Mouse (Mus musculus) c-Kit-positive CD71-positive TER-119-negative erythroid progenitor cells, embryonic 14.5 days (primary cell): Measurements from ENCODE around the gene Hnrnpu.
A peak's percentile ranks its signal among the peaks of the same experiment; 100 is the strongest.
"Not testable (repeated sequence)": the region's sequence is repeated elsewhere in the genome, so short reads cannot be mapped to it uniquely, and the experiment has no call there.

Experiments used
- DNase-seq: peaks from one replicate; pipeline ENCODE4 v3.0.0-alpha.2; 2013; ENCODE audit warnings: low read depth

Gene Hnrnpu

GRCm38 (mm10) chr1:178313039-178313597 is 24.5 kb downstream of the Hnrnpu start:
- DNase-seq, result peak; percentile 52

- no peak for DNase-seq
Observed at GRCm38 (mm10) chr1:178310128-178310527, 27.5 kb downstream of the Hnrnpu start.

GRCm38 (mm10) chr1:178309487-178309886 is 28.1 kb downstream of the Hnrnpu start:
- DNase-seq, result no peak

GRCm38 (mm10) chr1:178303425-178303824 is 34.2 kb downstream of the Hnrnpu start:
- no peak for DNase-seq

- not testable (repeated sequence) for DNase-seq
Observed at GRCm38 (mm10) chr1:178301261-178301660, 36.3 kb downstream of the Hnrnpu start.

GRCm38 (mm10) chr1:178294051-178294450 is 43.5 kb downstream of the Hnrnpu start:
- DNase-seq, result no peak

GRCm38 (mm10) chr1:178291716-178292115 is 45.9 kb downstream of the Hnrnpu start:
- no peak for DNase-seq

GRCm38 (mm10) chr1:178287601-178288176 is 49.9 kb downstream of the Hnrnpu start:
- DNase-seq, result no peak

GRCm38 (mm10) chr1:178283946-178284720 is 53.5 kb downstream of the Hnrnpu start:
- no peak for DNase-seq

GRCm38 (mm10) chr1:178283314-178283713 is 54.3 kb downstream of the Hnrnpu start:
- DNase-seq, result not testable (repeated sequence)

GRCm38 (mm10) chr1:178276054-178276911 is 61.3 kb downstream of the Hnrnpu start:
- DNase-seq, result peak; percentile 16

- DNase-seq, result no peak
Observed at GRCm38 (mm10) chr1:178275738-178276053, 61.9 kb downstream of the Hnrnpu start.

- DNase-seq, result no peak
Observed at GRCm38 (mm10) chr1:178275174-178275730, 62.3 kb downstream of the Hnrnpu start.
